Mouse (Mus musculus): Measurements from ENCODE around the gene Arhgef19.

The Arhgef19 gene

DNA sequence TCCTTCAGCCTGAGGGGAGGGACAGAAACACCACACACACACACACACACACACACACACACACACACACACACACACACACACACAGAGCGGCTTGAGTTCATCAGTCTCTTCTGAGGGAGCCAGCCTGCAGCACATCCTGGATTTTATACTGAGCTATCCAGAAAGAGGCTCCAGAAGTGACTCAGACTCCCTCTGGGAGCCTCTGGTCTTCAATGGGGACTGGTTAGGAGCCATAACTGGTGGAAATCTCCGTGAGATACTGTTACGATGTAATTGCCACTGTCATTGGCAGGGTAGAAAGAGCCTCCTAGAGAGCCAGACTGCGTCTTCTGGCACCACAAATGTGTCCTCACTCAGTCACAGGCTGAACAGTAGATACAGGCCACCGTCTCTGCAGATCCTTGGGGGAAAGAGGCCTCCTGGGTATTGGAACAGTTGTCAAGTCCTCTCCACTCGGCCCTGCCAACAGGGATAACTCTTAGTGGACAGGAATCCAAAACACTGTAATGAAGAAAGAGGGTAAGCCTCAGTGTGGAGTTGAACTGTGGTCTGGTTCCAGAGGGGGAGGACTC, 3.7 kb upstream of the Arhgef19 start:
- in situ Hi-C loops (cut with MboI, MseI): no loop called here

DNA sequence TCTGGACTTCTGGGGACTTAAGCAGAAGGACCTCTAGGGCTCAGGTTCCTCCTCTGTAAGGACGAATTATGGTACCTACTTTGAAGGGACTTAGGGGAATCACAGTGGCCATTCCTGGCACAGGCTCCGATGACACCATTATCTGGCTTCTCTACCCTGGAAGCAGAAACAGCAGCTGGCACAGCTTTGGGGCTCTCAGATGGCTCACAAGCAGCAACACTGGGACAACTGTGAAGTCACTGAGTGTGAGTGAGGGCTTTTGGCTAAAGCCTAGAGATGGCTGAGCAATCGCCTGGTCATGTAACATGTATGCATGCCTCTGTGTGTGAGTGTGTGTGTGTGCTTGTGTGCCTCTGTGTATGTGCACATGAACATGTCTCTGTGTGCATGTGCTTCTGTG, 2.4 kb upstream of the Arhgef19 start:
- in situ Hi-C loops (cut with MboI, MseI): no loop called here

DNA sequence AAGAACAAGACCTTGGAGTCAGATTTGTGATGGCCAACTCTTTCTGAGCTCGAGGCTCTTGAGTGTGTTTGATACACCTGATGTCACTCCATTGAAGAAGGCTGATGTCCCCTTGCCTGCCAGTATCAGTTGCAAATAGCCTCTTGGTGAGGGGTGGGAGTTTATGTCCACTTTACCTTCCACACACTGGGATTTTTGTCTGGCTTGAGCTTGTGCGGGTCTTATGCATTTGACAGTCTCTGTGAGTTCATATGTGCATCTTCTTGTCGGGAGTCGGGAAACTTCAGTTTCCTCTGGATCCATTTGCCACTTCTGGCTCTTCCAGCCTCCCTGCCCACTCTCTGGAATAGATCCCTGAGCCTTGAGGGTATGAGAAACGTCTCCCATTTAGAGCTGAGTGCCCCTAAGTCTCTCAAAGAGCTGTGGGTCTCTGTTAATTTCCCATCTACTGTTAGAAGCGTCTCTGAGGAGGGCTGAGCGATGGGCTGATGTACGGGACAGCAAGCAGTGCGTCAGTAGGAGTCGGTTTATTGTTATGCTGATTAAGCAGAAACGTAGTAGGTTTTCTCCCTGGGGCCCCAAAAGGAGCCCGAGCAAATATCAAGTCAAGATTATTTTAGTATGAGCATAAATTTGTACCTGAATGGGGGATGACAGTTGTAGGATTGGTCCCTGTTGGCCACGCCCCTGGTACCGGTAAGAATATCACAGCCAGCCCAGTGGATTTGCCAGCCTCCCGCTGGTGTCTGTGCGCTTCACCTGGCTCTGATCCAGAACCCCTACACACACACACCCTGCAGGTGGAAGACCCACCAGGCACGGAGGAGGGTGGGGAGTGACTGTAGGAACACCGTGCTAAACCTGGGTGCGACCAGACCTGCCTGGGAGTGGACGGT, 559 bp upstream of the Arhgef19 start:
- in situ Hi-C loops (cut with MboI, MseI): no loop called here

DNA sequence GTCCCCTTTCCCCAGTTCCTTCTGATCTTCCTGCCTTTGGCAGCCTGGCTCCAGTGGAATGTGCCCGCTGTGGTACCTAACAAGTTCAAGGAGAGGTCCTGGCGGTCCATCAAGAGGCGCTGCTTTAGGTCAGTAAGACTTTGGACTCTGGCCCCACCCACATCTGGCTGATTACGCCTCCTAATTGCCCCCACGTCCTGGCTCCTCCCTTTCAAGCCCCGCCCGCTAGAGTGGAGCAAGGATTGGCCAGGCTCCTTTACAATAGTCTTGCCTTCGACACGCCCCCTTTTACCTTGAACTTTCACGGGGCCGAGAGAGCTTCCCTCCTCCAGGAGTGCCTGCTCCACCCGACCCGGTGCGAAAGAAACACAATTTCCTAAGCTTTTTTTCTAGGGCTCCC, 1.3 kb downstream of the Arhgef19 start:
- in situ Hi-C loops (cut with MboI, MseI): no loop called here

DNA sequence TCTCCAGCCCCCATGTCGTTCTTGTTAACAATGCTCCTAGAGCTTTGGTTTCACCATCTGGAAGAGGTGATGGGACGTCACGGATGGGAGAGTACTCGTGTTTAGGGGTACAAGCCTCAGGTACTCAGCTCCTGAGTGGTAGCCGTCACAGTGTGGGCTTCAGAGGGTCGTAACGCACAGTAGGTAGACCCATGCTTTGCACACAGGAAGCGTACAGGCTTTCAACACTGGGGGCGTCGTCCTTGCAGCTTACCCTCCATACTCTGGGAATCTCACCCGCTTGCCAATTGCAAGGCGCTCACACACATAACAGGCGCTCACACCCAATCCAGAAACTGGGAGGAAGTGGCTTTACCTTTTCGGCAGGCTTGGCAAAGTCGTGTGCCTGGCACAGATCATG, 2.6 kb downstream of the Arhgef19 start:
- in situ Hi-C loops (cut with MboI, MseI): no loop called here

DNA sequence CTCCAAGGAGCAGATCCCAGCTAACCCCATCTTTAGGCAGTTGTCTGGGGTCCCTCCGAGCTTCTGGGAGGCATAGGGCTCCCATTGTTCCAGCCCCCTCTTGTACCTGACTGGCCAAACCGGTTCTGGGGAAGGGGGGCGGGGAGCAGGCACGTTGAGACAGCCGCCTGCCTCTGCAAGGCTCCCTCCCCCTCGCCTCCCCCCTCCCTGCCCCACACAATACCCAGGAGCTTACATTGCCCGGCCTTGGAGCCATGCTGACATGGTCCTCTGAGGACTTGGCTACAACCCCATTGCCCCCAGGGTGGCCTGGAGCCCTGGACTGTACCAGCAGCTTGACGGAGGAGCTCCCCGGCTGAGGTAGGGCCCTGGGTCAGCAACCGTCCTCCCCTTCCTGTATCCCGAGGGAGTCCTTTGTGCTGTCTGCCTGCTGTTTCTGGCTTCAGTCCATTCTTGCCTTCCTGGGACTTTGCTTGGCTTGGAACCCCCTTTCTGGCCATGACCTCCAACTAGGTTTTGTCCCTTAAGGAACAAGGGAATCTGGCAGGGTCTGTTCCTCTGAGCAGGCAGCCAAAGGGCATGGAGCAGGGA, 3.4 kb downstream of the Arhgef19 start:
- in situ Hi-C loops (cut with MboI, MseI): no loop called here

DNA sequence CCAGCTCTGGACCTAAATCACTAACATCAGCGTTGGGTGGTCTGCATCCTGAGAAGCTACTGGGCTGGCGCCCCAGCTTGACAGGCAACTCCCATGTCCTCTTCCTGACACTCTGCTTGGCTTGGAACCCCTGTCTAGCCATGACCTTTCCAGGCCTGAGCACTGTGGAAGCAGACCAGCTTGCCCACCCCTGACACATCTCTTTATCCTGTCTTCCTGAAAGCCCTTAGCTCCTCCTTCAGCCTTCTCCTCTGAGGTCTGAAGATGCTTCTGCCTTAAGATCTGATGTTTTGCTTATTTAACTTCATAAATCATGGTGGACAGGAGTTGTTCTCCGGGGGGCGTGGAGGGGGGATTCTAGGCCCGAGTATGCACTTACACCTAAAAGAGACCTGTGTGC, 4.3 kb downstream of the Arhgef19 start:
- in situ Hi-C loops (cut with MboI, MseI): no loop called here

DNA sequence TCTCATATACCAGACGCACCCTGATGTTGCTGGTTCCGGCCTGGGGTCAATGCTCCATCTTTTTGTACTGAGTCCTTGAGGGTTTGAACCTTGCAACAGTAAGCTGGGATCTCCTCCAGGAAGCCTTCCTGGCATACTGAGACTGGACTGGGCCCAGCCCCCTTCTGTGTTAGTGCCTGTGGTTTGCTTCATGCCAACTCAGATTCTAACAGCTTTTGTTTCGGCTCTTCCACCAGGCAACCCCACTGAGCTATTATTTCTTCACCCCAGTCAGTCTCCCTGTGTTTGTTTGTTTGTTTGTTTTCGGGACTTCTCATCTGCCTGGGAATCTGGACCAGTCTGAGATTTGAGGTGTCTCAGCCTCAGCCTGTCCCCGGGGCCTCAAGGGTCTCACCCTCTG, 5.1 kb downstream of the Arhgef19 start:
- in situ Hi-C loops (cut with MboI, MseI): no loop called here

DNA sequence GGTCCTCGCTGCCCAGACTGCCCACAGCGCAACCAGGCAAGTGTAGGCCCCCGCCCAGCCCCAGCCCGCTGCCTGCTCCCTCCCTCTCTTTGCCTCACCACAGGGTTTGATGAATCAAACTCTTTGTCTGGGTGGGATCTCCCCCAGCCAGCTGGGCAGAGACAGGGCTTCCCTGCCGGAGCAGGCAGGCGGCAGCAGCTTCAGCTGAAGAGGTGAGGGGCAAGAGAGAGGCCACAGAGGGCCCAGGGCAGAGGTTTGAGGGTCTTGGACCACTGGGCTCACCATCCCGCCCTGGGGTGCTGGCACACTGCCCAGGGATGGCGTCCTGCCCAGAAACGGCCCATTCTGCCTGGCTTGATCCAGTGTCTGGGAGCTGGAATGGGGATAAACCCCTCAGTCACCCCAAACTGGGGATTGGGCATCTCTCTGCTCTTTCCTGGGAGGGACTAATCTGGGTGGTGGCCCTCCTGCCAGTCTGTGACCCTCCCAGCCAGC, 5.7 kb downstream of the Arhgef19 start:
- in situ Hi-C loops (cut with MboI, MseI): no loop called here

DNA sequence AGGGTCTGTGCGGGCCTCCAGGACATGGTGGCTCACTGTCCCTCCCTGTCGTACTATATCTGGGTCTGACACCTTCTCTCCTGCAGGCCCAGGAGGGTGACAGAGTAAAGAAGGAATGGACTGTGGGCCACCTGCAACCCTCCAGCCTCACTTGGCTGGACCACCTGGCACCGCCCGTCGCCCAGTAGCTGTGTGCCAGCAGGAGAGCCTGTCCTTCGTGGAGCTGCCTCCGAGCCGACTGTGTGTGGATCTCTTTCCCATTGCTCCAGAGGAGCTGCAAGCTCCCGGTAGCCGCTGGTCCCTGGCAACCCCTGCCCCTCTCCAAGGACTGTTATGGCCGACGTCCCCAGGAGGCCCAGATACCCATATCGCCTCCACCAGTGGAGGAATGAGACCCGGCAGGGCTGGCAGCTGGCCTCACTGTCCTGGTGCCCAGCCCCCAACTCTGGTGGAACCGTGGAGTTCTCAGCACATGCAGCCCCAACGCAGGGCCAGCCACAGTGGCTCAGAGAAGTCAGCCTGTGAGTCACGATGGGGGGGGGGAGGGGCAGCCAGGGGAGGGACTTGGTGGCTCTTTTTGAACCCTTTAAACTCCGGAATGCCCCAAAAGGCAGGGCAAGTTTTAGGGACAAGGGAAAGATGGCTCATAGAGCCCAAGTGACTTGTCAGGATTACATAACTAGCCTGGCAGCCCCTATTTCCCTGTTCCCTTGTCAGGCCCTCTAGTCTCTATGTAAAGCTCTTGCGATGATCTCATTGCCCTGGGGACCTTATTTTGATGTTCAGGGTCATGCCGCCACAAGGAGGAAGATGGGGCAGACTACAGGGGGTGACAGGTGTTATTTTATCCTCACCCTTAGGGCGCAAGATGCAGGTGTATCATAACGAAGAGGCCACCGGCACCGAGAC, 7.0 kb downstream of the Arhgef19 start:
- in situ Hi-C loops (cut with MboI, MseI): no loop called here

DNA sequence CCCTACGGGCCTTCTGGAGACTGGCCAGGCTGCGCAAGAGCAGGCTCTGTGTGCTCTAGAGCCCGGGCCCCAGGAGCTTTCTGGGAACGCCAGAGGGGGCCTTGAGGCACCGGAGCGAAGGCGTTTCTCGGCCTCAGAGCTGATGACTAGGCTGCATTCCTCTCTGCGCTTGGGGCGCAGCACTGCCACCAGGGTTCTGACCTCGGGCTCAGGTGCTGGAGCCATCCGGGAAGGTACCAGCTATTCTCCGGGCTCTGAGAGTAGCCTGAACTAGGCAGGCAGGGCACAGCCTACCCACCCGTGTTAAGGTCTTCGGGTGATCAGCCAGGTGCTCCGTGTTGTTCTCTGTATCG, 7.7 kb downstream of the Arhgef19 start:
- in situ Hi-C loops (cut with MboI, MseI): no loop called here

DNA sequence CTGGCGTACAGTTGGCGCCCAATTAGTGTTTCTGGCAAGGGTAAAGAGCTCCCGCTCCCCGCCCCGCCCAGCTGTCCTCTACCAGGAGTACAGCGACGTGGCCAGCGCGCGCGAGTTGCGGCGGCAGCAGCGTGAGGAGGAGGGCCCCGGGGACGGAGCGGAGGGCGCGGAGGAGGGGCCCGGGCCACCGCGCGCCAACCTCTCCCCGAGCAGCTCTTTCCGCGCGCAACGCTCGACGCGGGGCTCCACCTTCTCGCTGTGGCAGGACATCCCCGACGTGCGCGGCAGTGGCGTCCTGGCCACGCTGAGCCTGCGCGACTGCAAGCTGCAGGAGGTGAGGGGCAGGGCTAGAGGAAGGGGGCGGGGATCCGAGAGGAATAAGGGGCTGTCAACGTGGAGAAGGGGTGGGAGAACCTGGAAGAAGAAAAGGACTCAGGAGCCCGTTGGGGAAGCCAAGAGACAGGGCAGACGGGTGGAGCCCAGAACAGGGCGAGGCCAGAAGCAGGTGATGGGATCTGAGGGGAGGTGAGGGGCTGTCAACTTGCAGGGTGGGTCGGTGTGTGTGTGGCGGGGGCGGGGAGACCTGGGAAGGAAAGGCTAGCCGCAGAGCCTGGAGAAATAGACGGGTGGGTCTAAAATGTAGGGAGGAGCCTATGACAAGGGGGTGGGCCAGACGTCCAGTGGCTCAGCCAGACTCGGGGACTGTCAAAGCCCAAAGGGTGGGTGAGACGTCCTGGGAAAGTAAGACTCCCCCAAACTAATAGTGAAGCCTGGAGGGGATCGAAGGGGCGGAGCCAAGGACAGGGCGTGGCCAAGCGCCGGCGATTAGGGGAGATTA, 8.7 kb downstream of the Arhgef19 start:
- in situ Hi-C loops (cut with MboI, MseI): no loop called here

DNA sequence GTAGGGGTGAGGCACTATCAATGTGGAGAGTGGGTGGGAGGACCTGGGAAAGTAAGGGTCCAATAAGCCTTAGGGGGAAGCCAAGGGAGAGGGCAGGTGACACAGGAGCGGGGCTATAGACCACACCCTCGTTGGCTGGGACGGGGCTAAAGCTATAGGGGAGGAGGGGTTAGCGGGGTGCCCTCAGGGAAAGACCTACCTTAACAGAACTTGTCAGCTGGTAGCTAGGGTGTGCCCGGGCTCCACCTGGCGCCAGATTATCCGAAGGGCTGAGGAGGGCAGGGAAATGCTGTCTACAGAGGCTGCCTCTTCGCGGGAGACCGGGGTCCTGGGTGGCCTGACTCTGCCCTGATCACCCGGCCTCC, 9.3 kb downstream of the Arhgef19 start:
- in situ Hi-C loops (cut with MboI, MseI): no loop called here

DNA sequence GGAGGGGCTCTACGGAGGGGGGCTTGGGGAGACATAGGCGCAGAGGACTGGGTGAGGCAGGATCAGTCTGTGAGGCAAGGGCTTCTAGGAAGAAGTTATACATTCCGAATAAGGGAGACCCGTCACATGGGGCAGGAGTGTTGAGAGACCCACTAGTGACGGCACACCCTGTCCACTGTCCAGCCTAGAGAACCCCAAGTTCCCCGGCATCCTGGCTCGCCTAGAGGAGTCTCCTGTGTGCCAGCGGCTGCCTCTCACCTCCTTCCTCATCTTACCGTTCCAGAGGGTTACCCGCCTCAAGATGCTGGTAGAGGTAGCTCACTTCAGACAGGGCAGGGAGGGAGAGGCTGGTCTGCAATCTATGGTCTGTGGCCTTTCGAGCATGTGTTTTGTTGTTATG, 10.1 kb downstream of the Arhgef19 start:
- in situ Hi-C loops (cut with MboI, MseI): no loop called here

DNA sequence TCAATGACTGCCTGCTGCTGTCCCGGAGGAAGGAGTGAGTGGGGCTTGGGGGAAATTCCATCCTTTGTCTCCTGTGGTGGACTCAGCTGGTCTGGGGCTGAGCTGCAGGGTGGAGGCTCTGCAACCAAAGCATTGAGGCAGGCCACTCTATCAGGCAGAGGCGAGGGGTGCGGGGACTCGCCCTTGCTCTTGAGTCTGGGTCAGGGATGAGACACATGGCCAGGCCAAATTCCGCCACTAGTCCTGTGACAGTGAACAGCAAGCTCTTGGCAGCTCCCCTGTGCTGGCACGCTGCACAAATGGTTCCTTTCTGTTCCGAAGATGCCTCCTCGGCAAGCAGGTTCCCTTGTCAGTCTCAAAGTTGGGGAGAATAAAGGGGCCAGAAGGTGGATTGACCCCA, 11.8 kb downstream of the Arhgef19 start:
- in situ Hi-C loops (cut with MboI, MseI): no loop called here

DNA sequence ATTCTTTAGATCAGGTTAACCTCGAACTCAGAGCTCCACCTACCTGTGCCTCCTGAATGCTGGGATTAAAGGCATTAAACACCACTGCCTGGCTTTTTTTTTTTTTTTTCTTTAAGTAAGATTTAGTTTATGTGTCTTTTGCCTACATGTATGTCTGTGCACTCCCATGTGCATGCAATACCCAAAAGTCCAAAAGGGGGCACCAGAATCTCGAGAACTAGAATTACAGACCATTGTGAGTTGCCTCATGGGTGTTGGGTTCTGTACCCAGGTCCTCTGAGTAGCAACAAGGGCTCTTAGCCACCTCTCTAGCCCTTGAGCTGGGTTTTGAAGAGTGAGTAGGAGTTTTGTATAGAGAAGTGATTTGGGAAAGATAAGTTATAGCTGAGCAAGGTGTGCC, 13.3 kb downstream of the Arhgef19 start:
- in situ Hi-C loops (cut with MboI, MseI): no loop called here

DNA sequence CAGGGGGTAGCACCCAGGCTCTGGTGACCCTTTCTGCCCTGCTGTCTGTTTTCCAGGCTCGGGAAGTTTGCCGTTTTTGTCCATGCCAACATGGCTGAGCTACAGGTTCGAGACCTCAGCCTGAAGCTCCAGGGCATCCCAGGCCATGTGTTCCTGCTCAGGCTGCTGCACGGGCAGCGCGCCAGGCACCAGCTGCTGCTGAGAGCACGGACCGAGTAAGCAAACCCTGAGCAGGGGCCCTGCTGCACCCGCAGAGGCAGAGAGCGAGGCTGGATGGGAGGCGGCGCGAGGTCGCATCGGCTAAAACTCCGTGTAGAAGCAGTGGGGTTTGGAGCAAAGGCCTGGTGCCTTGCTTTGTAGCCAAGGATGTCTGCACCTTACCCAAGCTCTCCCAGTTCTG, 14.9 kb downstream of the Arhgef19 start:
- in situ Hi-C loops (cut with MboI, MseI): no loop called here

DNA sequence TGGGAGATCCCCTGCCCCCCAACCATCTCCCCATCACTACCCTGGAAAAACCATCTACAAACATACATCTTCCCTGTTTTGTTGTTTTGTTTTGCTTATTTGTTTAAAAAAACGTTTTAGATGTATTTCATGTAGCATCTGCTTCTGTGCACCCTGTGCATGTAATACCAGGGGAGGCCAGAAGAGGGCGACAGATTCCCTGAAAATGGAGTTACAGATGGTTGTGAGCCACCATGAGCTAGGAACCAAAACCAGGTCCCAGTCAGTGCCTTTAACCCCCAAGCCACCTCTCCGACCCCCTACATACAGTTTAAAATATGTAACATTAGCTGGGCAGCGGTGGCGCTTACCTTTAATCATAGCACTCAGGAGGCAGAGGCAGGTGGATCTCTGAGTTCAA, 18.1 kb downstream of the Arhgef19 start:
- in situ Hi-C loops (cut with MboI, MseI): no loop called here

DNA sequence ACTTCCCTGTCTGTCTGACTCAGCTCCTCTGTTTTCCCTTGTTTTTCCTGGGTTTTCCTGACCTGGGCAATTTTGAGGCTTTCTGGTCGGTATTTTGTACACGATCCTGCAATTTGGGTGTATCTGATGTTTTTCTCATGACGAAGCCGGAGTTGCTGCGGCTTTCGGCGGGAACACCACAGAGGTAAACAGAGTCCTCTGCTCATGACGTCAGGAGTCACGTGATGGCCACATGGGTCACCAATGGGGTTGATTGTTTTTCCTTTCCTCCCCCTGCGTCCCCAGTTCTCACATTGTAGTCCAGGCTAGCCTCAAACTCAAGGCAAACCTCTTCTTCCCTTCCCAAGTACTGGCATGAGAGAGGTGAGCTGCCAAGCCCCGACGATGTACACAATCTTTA, 20.1 kb downstream of the Arhgef19 start:
- in situ Hi-C loops (cut with MboI, MseI): no loop called here

DNA sequence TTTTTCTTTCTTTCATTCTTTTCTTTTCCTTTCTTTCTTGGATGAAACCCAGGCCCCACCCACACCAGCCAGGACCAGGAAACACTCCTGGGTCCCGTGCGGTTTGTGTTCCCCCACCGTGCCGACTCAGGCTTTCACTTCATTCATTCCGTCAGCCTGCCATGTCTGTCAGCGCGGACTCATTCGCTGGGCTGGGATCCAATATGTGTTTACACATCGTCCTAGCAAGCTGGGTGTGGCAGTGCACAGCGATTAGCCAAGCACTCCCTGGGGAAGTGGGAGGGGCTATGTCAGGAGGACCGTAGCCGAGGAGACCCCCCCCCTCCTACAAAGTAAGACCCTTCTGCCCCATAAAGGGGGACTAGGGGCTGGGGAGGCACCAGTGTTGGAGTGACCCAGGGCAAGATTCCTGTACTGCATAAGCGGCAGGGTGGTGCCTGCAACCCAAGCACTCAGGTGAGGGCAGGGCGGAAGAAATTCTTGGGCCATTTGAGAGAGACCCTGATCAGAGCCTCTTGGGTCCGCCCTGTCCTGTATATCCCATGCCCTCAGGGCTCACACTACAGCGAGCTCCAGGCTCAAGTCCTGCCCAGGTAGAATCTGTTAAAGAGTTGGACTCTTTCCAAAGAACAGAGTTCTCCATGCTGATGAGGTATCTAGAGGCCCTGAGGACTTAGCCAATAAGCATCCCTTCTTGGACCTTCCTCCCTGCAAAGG, 20.9 kb downstream of the Arhgef19 start:
- in situ Hi-C loops (cut with MboI, MseI): loop anchor here in 1 of 2 experiments (10.0 kb wide), 1 partner anchor 915 kb away; no protein-coding TSS in a partner anchor
